Mouse (Mus musculus) CH12.LX (cell line): ENCODE data around the gene Slfn8.

Source experiments
- IRF4 ChIP-seq: IDR thresholded peaks from 2 replicates; pipeline ENCODE4 v1.6.1; 2014; ENCODE audit warnings: low read depth, mild to moderate bottlenecking, inconsistent platforms, low read length, improper control_type of control experiment
- MAZ ChIP-seq: IDR thresholded peaks from 2 replicates; pipeline ENCODE4 v1.6.1; 2012; ENCODE audit warnings: low read depth, mild to moderate bottlenecking, inconsistent platforms, low read length, improper control_type of control experiment, moderate library complexity
- RCOR1 ChIP-seq: conservative IDR thresholded peaks from 2 replicates; pipeline ENCODE4 v1.6.1; 2012; ENCODE audit warnings: low read depth, mild to moderate bottlenecking, inconsistent platforms, low read length, improper control_type of control experiment

DNA sequence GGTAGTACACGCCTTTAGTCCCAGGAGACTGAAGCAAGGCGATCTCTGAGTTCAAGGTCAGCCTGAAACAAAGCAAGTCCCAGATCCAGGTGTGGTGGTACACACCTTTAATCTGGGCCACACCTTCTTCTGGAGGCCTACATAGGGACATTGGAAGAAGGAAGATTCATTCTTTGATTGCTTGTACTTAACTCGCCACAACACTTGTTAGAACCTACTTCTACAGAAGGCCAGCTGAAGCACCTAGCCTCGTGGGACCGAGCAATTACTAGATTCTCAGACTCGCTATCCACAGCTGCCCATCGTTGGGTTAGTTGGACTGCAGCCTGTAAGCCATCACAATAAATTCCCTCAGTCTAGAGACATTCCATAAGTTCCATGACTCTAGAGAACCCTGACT lies 41.2 kb upstream of the Slfn8 start:
- TF ChIP-seq RCOR1, result no peak
- TF ChIP-seq IRF4, result no peak
- no peak for TF ChIP-seq MAZ
